Mouse (Mus musculus) common myeloid progenitor, adult 5-6 weeks (primary cell): ENCODE data around the gene Taar1. TPM values are rescaled to one million over a fixed set of nuclear protein-coding genes. Genes with fewer than 3 reads are reported as not detected.

Source experiments
- ATAC-seq: replicated peaks from 2 replicates; pipeline ENCODE4 v1.8.0; 2016; ENCODE audit warnings: low read depth, mild to moderate bottlenecking, moderate TSS enrichment, inconsistent platforms; ENCODE audit not compliant: poor library complexity, severe bottlenecking
- total RNA-seq: library from RNA; stranded (forward); fragments of 200-1000, 187-1606 nt; gene quantifications from 2 replicates; pipeline ENCODE4 v1.2.3, GENCODE M21; 2017

Gene Taar1
- total RNA-seq, 1 experiment from 2014 or later: not detected

GRCm38 (mm10) chr10:23970656-23971165, 50.6 kb downstream of the Taar1 start, which contains the start of gene Taar5:
Gene Taar5, plus strand, starts transcription at chr10:23970706.
- ATAC-seq: no peak

Other genes starting within 250 kb of the Taar1 start
- 1,923 and 1,998 TPM in 2 replicates for gene Rps12, start 133.1 kb upstream of the Taar1 start, total RNA-seq
- gene Slc18b1, start 123.4 kb upstream of the Taar1 start, total RNA-seq: 0.44 and 0.64 TPM in 2 replicates
- not detected in 2 replicates for gene Vnn3, start 68.9 kb upstream of the Taar1 start, total RNA-seq
- gene Vnn1, start 25.7 kb upstream of the Taar1 start, total RNA-seq: not detected in 2 replicates
- gene Taar2, start 18.2 kb downstream of the Taar1 start, total RNA-seq: not detected in 2 replicates
- not detected in 2 replicates for gene Taar3, start 29.2 kb downstream of the Taar1 start, total RNA-seq
- not detected in 2 replicates for gene Taar4, start 40.1 kb downstream of the Taar1 start, total RNA-seq
- gene Taar5, start 50.4 kb downstream of the Taar1 start, total RNA-seq: not detected in 2 replicates
- not detected in 2 replicates for gene Taar6, start 65.3 kb downstream of the Taar1 start, total RNA-seq
- gene Taar7a, start 73.1 kb downstream of the Taar1 start, total RNA-seq: not detected in 2 replicates
- gene Taar7b, start 79.6 kb downstream of the Taar1 start, total RNA-seq: not detected in 2 replicates
- gene Taar7d, start 106.9 kb downstream of the Taar1 start, total RNA-seq: not detected in 2 replicates
- gene Taar7e, start 117.3 kb downstream of the Taar1 start, total RNA-seq: not detected in 2 replicates
- not detected in 2 replicates for gene Taar7f, start 129.2 kb downstream of the Taar1 start, total RNA-seq
- gene Taar8a, start 156.1 kb downstream of the Taar1 start, total RNA-seq: not detected in 2 replicates
- not detected in 2 replicates for gene Taar8b, start 171.9 kb downstream of the Taar1 start, total RNA-seq
- gene Taar8c, start 181.6 kb downstream of the Taar1 start, total RNA-seq: not detected in 2 replicates
- not detected in 2 replicates for gene Taar9, start 189.2 kb downstream of the Taar1 start, total RNA-seq
- 38.6 and 44.5 TPM in 2 replicates for gene Stx7, start 228.9 kb downstream of the Taar1 start, total RNA-seq